Mouse (Mus musculus) forebrain, postnatal 0 days (tissue): ENCODE data around the gene Msh5. TPM values are rescaled to one million over a fixed set of nuclear protein-coding genes. Genes with fewer than 3 reads are reported as not detected.

Experiments
- ATAC-seq: fragments of 200-750 bp; cut with Nextera tagmentation; 2 replicates; pipeline ENCODE4 v1.8.0; 2017; ENCODE audit warnings: mild to moderate bottlenecking, moderate library complexity
- DNase-seq: peaks from one replicate; pipeline ENCODE4 v3.0.0-alpha.2; 2015
- H3K27ac ChIP-seq: fragments of 300-500 bp; sonication (generic); 2 replicates; pipeline ENCODE4 v1.5.1; 2014; ENCODE audit warnings: low read depth, mild to moderate bottlenecking, antibody characterized with exemption, low read length, moderate library complexity, mixed read lengths
- H3K27me3 ChIP-seq: fragments of 300-500 bp; sonication (generic); 2 replicates; pipeline ENCODE4 v1.6.1; 2014; ENCODE audit warnings: mild to moderate bottlenecking, low read length, mixed read lengths; ENCODE audit not compliant: insufficient read depth
- H3K36me3 ChIP-seq: fragments of 300-500 bp; sonication (generic); 2 replicates; pipeline ENCODE4 v1.6.1; 2014; ENCODE audit warnings: mild to moderate bottlenecking, moderate library complexity; ENCODE audit not compliant: insufficient read depth
- H3K4me1 ChIP-seq: fragments of 300-500 bp; sonication (generic); 2 replicates; pipeline ENCODE4 v1.6.1; 2014; ENCODE audit warnings: antibody characterized with exemption; ENCODE audit not compliant: insufficient read depth
- H3K4me2 ChIP-seq: fragments of 300-500 bp; sonication (generic); 2 replicates; pipeline ENCODE4 v1.6.1; 2014; ENCODE audit warnings: low read depth, mild to moderate bottlenecking, moderate library complexity
- H3K4me3 ChIP-seq: fragments of 300-500 bp; sonication (generic); 2 replicates; pipeline ENCODE4 v1.5.1; 2014; ENCODE audit warnings: low read depth, low read length, mixed read lengths
- H3K9ac ChIP-seq: fragments of 300-500 bp; sonication (generic); 2 replicates; pipeline ENCODE4 v1.6.1; 2014; ENCODE audit warnings: mild to moderate bottlenecking
- H3K9me3 ChIP-seq: fragments of 300-500 bp; sonication (generic); 2 replicates; pipeline ENCODE4 v1.6.1; 2016; ENCODE audit warnings: low read length
- CTCF ChIP-seq: sonication (generic); IDR thresholded peaks from 2 replicates; pipeline ENCODE4 v1.5.1; 2016; ENCODE audit warnings: antibody characterized with exemption, control low read depth, low read depth
- WGBS: fragments of 180-500 bp; shearing (Covaris S2); extraction: QIAGEN DNeasy Blood & Tissue Kit; methylation state at CpG from one replicate; pipeline ENCODE4 v1.1.7; 2014; 5-methylcytosine and 5-hydroxymethylcytosine counted together
- polyA plus RNA-seq: library from polyadenylated mRNA; unstranded; fragments of >200 nt; fragmentation: Nextera tagmentation; extraction: Ambion mirVana; gene quantifications from 2 replicates; pipeline ENCODE4 v1.2.1, GENCODE M21; 2015
- total RNA-seq: library from RNA; depleted of rRNA; stranded (reverse); fragments of >200 nt; gene quantifications from 2 replicates; pipeline ENCODE4 v1.2.3, GENCODE M21; 2014

Msh5 gene
- total and polyA plus RNA-seq, 2 experiments from 2014 or later: 1.1 to 1.3 TPM

DNA sequence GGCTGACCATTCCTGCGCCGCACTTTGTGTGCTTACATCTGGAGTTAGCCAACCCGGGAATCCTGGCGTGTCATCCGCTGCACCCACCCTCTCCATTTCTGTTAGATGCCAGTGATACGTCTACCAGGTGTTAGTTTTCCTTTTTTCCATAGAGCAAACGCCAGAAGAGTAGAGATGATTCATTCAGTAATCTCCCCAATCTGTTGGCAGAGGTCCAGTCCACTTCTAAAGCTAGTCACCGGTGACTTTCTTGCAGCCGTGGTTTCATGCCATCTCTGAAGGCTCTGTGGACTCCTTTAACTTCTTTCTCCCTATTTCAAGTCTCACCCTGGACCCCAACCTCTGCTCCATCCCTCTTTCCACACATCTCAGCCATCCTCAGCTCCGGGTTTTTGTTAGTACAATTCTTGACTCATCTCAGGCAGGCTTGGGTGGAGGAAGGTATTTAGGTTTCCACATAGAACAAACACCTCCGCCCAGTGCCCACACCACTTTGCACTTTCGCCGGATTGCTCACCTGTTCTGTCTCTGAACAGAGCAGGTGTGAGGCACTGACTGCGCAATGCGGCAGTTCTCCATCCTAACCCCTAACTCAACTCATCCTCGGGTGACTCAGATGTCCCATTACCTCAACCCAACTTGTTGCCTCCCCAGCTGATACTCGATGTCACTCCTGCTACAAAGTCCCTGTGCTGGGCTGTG is 21.8 kb upstream of the Msh5 start:
- no peak overlapping the region for H3K4me2 ChIP-seq
- 0 out of 2 replicates have a peak, but pooled peaks cover 8% of the 10 kb centered on the region for H3K4me1 ChIP-seq
- no peak for DNase-seq
- WGBS: 83% methylated on average over 17 of the region's 17 CpGs
- H3K9me3 ChIP-seq: no peaks in the 10 kb centered on the region
- H3K4me3 ChIP-seq: no peak overlapping the region
- no peak overlapping the region for H3K9ac ChIP-seq
- H3K27me3 ChIP-seq: peaks cover 4% of the 10 kb centered on the region
- TF ChIP-seq CTCF: no peak
- ATAC-seq: no peak
- no peak overlapping the region for H3K27ac ChIP-seq
- H3K36me3 ChIP-seq: no peaks in the 10 kb centered on the region

DNA sequence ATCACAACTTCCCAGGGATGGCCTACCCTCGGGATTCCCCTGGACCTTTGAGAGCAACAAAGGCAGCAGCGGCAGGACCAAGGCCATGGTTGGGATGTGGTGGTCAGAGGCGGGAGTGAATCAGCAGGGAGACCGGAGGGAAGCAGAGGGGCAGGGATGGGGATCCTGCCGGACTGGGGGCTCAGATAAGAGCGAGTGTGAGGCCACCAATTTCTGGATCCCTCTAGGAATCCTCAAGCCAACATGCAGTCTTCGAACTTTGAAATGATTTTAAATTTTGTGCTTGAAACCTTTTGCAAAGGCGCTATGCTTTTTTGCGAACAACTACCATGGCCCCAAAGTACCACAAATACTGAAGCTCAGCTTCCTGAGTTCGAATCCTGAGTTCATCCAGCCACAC is 19.5 kb upstream of the Msh5 start, which contains the start of gene Mpig6b:
Gene Mpig6b, minus strand, starts transcription at position 101 of the 400 bp plus-strand sequence.
- Histone ChIP-seq H3K9me3 (no peaks in the 10 kb centered on the region), H3K4me2 (peak within 1 kb of the TSS; percentile 31), H3K27me3 (peaks cover 4% of the 10 kb centered on the region), H3K4me1 (0 out of 2 replicates have a peak, but pooled peaks cover 8% of the 10 kb centered on the region), H3K36me3 (peaks cover 8% of the 10 kb centered on the region), H3K4me3 (peak within 1 kb of the TSS; percentile 9), H3K9ac (no peak within 1 kb of the TSS; the same call in 1 of the 2 replicates), H3K27ac (no peak within 1 kb of the TSS)
- no peak for DNase-seq
- 48% methylated on average over 10 of the region's 10 CpGs for WGBS
- no peak for ATAC-seq
- no peak for TF ChIP-seq CTCF

DNA sequence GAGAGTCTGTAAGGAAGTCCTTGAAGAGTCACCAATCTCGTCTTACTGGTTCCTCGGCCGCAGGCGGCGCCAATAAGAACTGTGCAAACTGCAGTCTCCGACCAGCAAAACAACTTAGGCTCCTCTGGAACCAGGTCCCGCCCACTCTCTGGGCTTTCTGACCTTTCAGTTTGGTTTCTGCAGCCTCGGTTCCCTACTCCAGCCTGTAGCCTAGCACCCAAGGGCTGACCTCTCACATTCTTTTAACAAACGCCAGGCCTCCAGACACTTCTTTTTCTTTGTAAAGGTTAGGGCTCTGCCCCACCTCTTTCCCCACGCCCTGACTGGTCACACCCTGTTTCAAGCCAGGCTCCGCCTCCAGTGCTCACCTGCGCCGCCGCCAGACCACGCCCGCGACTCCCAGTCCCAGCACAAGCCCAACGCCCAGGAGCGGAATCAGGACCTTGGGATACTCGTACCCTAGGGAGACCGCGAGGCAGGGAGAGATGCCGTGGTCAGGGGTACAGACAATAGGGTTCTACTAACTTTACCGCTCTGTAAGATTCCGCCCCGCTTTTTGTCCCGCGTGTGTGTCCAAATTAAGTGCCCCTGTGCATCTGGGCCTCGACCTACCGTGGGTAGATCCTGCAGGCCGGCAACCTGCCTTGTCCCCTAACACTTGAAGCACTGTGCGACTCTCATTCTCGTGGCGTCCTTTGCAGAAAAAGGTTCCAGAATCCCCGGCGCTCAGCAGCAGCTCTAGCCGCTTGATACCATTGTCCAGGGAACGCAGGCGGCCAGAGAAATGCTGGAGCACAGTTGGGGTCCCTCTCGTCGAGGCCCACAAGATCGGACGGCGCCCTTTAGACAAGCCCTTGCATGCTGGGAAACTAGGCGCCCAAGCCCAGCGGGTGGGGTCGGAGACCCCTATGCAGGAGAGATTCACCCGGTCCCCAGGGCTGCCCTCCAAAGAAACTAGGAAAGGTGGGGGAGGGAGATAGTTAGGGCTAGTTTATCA is 18.7 kb upstream of the Msh5 start, which contains the start of gene Ly6g6c:
Gene Ly6g6c, plus strand, starts transcription at position 438 of the 997 bp plus-strand sequence.
- WGBS: 5% methylated on average over 48 of the region's 48 CpGs
- Histone ChIP-seq H3K27ac (no peak within 1 kb of the TSS), H3K9me3 (no peaks in the 10 kb centered on the region), H3K9ac (no peak within 1 kb of the TSS; the same call in 1 of the 2 replicates), H3K27me3 (peaks cover 4% of the 10 kb centered on the region), H3K4me1 (peaks cover 14% of the 10 kb centered on the region; the same call in 1 of the 2 replicates), H3K4me3 (peak within 1 kb of the TSS; percentile 9), H3K36me3 (peaks cover 12% of the 10 kb centered on the region), H3K4me2 (peak within 1 kb of the TSS; percentile 31)
- DNase-seq (no peak), ATAC-seq (no peak)
- TF ChIP-seq CTCF: no peak

DNA sequence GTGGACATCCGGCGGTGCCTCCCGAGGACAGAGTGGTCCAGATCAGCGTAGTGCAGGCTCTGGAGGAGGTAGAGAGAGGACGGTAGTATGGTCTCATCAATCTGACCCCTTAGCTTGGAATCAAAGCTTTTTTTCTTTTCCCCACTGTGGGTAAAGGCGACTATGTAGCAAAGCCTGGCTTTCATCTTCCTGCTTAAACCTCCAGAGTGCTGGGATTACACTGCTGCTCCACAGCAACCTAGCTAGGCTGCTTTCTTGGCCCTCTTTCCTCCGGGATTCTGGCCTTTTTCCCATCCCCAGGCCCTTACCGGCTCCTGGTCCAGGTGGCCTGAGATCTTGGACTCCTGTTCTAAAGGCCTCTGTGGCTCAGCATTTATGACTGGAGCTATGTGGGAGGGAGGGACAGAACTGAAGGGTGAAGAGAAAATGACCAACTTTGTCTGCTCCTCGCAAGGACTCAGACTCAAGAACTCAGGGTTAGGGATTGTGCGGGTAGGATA is 17.9 kb upstream of the Msh5 start:
- Histone ChIP-seq H3K27ac (no peak overlapping the region), H3K4me1 (peaks cover 16% of the 10 kb centered on the region; the same call in 1 of the 2 replicates), H3K4me2 (no peak overlapping the region), H3K27me3 (peaks cover 4% of the 10 kb centered on the region), H3K9me3 (no peaks in the 10 kb centered on the region), H3K9ac (no peak overlapping the region), H3K36me3 (peaks cover 12% of the 10 kb centered on the region), H3K4me3 (no peak overlapping the region)
- ATAC-seq: no peak
- no peak for TF ChIP-seq CTCF
- DNase-seq: no peak
- WGBS: 39% methylated on average over 10 of the region's 10 CpGs

DNA sequence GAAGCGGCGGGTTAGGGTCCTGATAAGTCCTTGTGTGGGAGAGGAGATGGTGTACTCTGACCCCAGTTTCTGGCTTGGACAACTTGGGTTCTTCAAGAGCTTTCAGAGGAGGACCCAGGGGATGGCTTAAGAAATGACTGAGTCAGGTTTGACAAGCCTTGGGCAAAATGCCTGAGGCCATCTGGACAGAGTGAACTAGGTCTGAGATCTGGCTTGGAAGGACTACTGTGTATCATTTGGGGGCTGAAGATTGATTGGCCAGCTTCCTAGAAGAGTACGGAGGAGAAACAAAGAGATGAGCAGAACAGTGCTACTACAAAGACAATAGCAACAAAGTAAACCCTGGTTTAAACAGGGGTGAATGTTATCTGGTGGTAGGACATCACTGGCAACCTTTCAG is 16.9 kb upstream of the Msh5 start:
- WGBS: 87% methylated on average over 3 of the region's 3 CpGs
- Histone ChIP-seq H3K4me2 (no peak overlapping the region), H3K4me3 (no peak overlapping the region), H3K9ac (no peak overlapping the region), H3K9me3 (no peaks in the 10 kb centered on the region), H3K27me3 (peaks cover 4% of the 10 kb centered on the region), H3K36me3 (peaks cover 12% of the 10 kb centered on the region), H3K27ac (no peak overlapping the region), H3K4me1 (peaks cover 16% of the 10 kb centered on the region; the same call in 1 of the 2 replicates)
- no peak for ATAC-seq
- DNase-seq: no peak
- no peak for TF ChIP-seq CTCF

DNA sequence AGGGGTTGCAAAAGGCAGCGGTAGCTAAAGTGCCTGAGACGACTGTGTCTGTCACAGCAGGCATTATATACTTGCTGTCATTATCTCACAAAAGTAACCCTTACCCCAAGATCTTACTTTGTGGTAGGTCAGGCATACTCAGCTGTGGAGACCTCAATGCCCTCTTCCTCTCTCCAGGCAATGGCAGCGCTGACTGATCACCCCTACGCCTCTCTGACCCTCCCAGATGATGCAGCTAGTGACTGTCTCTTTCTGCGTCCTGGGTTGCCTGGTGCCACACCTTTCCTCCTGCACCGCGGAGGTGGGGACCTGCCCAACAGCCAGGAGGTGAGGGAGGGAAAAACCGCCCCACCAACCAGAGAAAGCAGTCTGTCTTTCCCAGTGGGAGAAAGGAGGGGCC is 14.8 kb upstream of the Msh5 start:
- Histone ChIP-seq H3K9ac (no peak overlapping the region), H3K27ac (no peak overlapping the region), H3K4me3 (no peak overlapping the region), H3K4me2 (no peak overlapping the region), H3K4me1 (peaks cover 16% of the 10 kb centered on the region; the same call in 1 of the 2 replicates), H3K27me3 (peaks cover 4% of the 10 kb centered on the region), H3K9me3 (no peaks in the 10 kb centered on the region), H3K36me3 (peaks cover 12% of the 10 kb centered on the region)
- 84% methylated on average over 8 of the region's 8 CpGs for WGBS
- no peak for TF ChIP-seq CTCF
- no peak for DNase-seq
- ATAC-seq: no peak
